Mouse (Mus musculus) erythroblast, adult 5-6 weeks (primary cell): Measurements from ENCODE around the gene Atxn2. TPM values are rescaled to one million over a fixed set of nuclear protein-coding genes. Genes with fewer than 3 reads are reported as not detected.

Experiments
- ATAC-seq: replicated peaks from 2 replicates; pipeline ENCODE4 v1.8.0; 2016; ENCODE audit warnings: moderate number of reproducible peaks, mild to moderate bottlenecking, moderate TSS enrichment, inconsistent platforms; ENCODE audit not compliant: poor library complexity, low FRiP score, severe bottlenecking
- total RNA-seq, 2 experiments: library from RNA; stranded (forward) in 1 of 2; stranded (reverse) in 1 of 2; fragments of 150-400 nt in 1 of 2; fragments of 200-764, 138-1000 nt in 1 of 2; gene quantifications; 2 replicates each; pipeline versions ENCODE4 v1.2.3 to v1.2.4; 2015 to 2017; ENCODE audit warnings: low replicate concordance in 2 of 2

Atxn2 gene
- total RNA-seq, 2 experiments from 2014 or later = 97.4 to 169 TPM

DNA sequence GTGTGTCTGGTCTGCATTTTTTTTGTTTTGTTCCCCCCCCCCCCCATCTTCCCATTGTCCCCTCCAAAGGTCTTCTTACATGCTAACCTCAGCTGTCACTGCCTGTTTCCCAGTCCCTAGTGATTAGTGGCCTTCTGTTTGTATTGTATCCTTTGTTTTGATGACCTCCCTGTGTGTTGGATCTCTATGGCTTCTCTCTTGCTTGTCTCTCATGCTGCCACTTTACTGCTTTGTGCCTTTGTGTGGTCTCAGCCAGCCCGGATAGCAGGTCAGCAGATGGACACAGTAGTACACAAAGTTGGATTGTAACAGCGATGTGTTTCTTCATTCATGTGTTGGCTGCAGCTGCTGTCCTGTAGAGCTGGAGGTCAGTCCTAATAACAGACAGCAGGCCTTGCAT is 46.8 kb downstream of the Atxn2 start:
- no peak for ATAC-seq

DNA sequence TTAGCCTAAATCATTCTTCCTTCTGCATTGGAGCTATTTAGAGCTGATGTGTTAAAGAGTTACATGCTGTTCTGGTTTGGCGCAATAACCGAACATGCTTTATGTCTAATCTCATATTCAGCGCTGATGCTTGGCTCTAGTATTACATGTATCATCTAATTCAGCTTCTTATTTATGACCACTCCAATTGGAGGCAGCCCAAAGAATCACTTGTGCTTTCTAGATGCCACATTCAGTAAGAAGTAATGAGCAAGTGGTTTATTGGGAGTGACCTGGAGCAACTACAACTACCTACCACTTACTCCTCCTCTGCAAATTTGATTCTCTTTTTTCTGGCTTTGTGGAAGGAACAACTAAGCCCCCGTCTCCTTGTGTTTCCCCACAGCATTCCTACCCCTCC is 47.2 kb downstream of the Atxn2 start:
- no peak for ATAC-seq

DNA sequence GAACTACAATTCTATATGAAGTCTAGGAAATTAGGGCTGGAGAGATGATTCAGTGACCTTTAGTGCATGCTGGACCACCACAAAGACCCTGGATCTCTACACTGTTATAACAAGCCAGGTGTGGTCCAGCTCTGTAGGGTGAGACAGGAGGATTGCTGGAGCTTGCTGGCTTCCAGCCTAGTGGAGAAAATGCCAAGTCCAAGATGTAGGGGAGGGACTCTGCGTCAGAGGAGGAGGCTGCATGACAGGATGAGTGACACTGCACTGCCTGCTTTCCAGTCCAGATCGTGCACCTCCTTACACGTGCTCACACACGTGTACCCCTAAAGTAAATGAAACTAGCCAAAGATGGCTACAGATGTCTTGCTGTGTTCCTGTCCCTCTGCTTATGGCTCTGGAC is 48.8 kb downstream of the Atxn2 start:
- ATAC-seq = no peak

DNA sequence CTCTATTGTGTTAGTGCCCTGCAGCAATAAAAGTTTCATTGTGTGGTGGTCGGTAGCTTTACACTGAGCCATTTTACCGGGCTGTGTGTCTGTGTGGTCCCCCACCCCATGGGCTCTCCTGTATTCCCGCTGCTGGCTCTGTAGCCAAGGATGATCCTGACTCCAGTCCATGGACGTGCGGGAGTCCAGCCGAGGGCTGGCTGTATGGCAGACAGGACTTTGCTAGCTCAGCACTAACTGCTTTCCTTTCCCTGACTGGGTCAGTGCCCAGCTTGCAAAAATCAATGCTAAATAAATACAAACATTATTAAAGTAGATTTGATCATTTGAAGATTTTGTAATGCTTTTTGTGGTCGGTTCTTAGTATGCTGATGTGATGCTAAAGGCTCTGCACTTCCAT is 50.3 kb downstream of the Atxn2 start:
- no peak for ATAC-seq

DNA sequence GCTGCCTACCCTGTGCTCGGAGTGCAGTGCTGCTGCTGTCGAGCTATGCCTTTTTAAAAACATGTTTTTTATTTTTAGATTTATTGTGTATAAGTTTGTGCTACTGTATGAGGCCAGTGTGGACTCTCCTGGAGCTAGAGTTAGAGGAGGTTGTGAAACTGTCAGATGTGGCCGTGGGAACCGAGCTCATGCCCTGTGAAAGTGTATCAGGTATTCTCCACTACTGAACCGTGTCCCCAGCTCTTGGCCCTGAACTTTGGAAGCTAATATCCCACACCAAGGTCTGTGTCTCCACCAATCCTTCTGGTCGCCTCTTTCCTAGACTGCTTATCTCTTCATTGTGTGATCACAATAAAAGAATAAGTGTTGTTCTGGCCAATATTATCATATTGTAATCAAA is 51.8 kb downstream of the Atxn2 start:
- ATAC-seq = no peak

DNA sequence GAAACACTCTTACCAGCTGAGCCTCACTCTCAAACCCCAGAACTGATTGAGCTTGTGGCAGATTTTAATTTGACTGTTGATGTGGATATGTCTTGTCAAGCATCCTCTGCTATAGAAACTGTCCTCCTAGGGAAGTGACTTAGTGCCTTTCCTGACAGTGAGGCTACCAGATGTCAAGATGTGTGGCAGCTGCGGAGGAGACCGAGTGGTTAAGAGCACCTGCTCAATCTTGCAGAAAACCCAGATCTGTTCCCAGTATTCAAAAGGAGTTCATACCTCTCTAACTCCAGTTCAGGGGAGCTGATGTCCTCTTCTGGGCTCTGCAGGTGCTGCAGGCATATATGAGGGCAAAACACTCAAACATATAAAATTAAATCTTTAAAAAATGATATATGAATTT is 53.9 kb downstream of the Atxn2 start:
- no peak for ATAC-seq

DNA sequence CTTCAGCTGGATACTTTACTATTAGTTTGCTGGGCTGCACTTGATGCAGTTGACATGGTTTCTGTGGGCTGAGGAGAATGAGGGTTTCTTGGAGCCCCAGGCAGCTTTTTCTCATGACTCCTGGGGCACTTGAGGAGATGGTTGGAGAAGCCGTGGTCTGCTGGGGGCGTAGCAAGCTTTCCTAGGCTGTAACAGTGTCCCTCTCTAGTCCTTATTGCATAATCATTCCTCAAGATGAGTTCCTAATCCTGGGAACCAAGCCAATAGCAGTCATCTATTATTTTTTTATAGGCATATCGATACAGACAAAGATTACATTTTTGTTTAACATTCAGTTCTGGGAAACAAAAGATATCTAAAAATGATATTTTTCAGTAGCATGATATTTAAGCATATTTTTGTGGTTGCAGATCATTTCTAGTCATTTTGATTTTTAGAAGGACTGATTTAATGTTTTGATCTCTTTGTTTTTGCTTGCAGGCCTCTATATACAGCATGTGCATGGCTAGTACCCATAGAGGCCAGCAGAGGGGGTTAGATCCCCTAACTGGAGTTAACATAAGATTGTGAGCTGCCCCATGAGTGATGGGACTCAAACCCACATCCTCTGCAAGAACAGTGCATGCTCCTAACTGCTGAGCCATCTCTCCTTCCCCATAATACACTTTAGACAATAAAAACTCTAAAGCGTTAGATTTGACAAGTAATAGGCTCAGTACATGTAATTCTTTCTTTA is 55.1 kb downstream of the Atxn2 start:
- no peak for ATAC-seq

DNA sequence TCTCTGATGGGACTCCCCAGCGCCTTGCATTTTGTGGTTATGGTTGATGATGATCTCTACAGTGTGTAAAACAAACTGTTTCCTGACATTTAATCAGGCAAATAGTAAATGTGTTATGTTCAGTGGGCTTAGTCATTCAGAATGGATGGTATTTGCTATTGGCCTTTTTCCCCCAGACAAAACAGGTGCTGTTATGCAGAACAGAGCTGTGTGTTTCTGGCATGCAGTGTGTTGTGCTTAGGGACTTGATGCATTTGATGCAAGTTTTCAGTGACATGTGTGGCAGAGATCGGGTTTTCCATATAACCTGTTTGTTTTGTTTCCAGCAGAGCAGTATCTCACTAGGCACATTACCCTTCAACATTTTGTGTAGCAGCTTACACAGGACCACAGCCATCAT is 56.4 kb downstream of the Atxn2 start:
- ATAC-seq = no peak

DNA sequence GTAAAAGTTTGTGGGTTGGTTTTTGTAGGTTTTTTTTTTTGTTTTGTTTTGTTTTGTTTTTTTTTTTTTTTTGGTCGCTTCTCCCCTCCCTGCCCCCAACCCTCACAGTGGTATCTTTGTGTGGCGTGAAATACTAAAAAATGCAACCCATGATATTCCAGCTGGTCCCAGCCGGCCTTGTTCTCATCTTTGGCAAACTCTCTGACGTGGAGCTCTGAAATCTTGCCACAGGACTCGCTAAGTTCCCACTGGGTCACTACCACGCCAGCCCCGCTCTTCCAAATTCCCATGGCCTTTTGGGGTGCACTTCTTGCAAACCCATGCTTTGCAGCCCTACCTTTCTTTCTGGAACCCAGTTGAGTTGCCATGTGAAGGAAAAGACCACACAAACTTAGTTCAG is 58.7 kb downstream of the Atxn2 start:
- no peak for ATAC-seq

DNA sequence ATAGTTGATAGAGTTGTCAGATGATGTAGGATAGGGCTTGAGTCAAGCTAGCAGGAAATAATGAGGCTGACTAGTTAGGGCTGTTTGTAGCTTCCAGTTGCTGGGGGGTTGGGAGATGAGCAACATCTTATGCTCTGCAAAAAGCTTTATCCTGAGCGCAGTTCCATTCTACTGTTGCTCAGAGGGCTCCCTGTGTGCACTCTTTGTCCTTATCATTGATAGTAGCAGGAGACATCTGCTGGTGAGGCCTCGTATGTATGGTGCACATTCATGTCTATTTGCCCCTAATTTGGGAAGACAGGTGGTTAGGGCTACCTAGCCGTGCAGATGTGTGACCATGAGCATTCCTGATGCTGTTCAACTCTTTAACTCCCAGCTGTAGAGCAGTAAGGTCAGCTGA is 60.5 kb downstream of the Atxn2 start:
- no peak for ATAC-seq

DNA sequence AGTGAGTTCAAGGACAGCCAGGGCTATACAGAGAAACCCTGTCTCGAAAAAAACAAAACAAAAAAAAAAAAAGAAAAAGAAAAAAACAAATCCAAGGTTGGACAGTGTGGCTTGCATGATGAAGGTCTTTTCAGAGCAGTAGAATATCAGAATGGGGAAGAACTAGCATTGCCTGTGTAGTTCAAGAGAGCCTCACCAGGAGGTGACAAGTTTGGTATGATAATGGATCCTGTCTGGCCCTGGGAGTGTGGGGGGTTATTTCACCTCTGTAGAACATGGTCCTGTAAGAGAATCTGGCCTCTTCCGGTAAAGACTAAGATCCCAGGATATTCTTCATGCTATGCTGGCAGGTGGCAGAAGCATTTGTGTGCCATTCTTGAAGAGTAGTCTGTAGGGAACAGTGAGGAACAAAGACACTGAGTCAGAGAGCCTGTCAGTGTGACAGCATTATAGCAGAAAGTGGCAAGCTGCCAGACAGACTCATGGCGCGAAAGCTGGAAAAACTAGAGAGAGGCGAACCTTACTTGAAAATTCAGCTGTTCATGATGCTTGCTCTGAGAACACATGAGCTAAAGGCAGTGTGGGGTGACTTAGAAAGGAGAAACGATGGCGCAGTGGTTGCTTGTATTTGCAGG is 67.5 kb downstream of the Atxn2 start:
- no peak for ATAC-seq

DNA sequence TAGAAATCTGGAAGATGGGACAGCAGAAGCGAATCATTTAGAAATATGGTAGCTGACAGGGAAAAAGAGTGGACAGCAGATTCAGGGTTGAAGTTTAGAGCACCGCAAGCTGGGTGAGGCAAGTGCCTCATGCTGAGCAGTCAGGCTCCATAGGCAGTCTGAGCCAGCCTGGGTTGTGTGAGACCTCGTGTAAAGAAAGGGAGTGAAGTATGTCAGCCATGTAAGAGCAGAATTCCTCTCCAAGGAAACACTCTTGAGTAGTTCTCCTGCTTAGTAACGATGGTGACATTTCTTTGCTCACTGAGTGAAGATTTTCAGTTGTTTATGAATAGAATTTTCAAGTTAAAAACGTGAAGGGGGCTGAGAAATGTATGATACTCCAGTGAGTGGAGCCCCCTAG is 69.0 kb downstream of the Atxn2 start:
- no peak for ATAC-seq

DNA sequence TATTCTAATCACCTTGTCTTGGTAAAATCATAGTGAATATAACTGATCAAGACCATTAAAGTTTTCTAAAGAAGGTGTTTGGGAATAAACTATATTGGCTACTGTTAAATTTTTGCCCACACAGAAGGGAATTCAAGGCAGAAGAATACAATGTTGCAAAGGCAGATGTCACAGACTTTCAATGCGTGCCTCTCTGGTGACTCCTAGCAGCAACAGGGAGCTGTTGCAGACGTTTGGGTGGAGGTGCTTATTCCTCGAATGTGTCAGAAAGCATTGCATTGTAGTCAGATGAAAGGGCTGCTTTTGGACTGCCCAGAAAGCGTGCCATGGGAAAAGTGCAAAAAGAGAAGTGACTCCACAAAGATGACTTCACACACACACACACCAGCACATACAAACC is 71.3 kb downstream of the Atxn2 start:
- no peak for ATAC-seq

DNA sequence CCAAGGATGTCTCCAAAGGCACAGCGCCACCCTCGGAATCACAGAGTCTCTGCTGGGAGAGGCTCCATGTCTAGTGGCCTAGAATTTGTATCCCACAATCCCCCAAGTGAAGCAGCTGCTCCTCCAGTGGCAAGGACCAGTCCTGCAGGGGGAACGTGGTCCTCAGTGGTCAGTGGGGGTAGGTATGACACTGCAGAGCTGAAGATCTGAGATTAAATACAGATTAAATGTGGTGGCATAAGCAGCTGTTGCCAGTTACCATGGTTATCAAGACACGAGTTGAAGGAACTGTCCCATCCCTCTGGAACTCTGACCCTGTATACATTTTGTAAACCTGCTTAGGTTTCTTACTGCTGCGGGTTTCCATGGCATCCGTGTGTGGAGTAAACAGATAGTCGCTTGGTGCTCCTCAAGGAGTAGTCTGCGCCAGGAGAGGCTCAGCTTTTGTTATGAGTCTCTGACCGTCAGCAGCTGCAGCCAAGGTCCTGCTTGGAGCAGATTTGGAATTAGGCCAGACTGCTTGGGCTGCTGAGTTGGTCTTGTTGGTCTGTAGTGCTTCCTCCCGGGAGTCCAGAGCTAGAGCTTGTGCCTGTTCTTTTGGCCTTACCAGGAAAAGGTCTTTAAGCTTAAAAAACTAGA is 72.8 kb downstream of the Atxn2 start:
- ATAC-seq = no peak

DNA sequence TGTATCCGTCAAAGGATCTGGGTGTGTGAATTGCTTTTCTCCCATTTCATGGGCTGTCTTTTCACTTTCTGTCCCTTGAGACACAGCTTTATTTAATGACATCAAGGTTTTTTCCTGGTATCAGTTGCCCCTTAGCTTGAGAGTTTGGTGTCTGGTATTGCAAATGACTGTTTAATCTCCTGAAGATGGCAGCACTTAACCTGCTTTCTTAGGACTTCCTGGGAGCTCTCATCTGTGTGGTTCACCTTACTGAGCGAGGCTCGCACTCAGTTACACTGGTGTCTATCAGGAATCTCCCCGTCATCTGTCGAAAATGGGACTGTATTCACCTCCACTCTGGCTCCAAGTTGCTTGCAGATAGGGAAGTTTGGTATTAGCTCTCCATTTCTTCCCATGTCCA is 79.9 kb downstream of the Atxn2 start:
- ATAC-seq = no peak

DNA sequence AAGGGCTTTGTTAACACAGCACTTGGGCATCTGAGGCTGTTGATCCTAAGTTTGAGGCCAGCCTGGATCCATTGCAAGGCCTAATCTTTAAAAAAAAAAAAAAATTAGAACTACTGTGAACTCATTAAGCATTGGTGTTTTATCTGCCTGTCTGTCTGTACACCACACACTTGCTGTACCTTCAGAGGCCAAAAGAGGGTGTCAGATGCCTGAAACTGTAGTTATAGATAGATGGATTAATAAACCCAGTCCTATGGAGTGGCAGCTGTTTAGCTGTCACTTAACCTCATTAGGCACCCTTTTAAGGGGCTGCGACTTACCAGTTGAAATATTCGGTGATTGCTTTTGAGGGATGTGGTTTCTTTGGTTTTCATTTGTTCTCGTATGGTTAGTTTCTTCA is 84.7 kb downstream of the Atxn2 start:
- ATAC-seq = no peak

DNA sequence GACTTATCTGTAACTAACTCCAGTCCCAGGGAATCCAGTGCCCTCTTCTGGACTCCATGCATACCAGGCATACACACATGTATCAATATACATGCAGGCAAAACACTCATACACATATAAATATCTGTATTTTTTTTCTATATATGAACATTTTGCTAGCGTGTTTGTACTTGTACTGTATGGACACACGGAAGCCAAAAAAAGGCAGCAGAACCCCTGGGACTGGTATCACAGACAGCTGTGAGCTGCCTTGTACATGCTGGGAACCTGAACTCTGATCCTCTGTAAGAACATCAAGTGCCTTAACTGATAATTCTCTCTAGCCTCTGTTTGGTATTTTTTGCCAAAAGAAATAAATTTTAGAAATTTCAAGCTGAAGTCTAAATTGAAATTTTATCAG is 87.3 kb downstream of the Atxn2 start:
- ATAC-seq = no peak

DNA sequence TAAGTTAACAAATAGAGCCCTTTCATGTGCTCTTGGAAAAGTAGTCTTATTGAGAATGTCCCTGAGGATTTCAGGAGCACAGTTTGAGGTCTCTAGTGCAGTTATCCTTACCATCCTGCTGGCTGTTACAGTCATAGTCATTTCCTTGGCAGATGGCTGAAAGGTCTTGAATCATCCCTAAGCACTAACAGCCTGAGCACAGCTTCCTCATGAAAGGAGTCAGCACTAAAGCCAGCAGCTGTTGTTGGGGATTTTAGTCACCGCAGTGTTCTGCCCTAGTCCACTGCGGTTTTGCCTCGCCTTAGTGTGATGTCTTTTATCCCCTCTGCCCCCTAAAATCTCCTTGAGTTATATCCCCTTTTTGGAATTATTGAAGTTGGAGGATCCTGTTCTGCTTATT is 96.0 kb downstream of the Atxn2 start:
- no peak for ATAC-seq

DNA sequence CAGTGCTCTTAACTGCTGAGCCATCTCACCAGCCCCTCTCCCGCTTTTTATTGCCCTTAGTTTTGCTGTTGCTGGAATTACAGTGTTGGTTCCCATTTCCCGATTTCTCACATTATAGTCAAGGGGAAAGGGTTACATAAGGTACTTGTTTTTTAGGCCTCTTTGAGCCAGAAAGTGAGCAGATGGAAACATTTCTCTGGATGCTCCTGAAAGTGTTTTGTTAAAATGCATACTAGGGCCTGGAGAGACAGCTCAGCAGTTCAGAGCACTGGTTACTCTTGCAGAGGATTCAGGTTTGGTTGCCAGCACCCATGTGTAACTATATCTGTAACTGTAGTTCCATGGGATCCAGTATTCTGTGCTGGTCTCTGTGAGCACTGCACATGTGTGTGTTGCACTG is 97.1 kb downstream of the Atxn2 start:
- ATAC-seq = no peak

DNA sequence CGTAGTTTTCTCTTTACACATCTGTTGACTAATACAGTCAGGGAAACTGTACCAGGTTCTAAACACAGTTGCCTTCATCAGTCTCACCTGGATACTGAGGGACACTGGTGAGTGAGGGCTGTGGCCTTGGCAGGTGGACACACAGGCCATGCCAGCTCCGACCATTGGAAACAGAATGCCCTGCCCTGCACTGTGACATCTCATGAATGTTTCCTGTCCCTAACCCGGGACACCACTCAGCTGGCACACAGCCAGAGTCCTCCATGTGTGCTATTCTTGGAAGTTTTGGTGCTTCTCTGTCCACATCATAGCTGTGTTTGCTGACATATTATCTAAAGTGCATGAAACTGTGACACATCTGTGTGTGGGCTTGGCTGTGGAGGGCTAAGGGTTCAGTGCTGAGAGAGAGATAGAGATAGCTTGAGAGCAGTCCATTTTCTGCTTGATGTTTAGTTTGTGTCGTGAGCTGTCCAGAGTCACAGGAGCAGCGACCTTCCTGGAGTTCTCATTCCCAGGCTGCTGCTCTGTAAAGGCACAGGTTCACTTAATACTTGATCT is 98.6 kb downstream of the Atxn2 start:
- ATAC-seq = no peak
